Mouse (Mus musculus): Measurements from ENCODE around the gene Arfip1. TPM values are rescaled to one million over a fixed set of nuclear protein-coding genes. Genes with fewer than 3 reads are reported as not detected.
"Not testable (repeated sequence)": the region's sequence is repeated elsewhere in the genome, so short reads cannot be mapped to it uniquely, and the experiment has no call there.

Arfip1 gene
- polyA plus RNA-seq, 1 experiment from 2014 or later = 58.2 TPM

- no peak overlapping the region for H3K4me2 ChIP-seq
- no peaks in the 10 kb centered on the region for H3K36me3 ChIP-seq (ENCODE audit: insufficient read depth)
- no peaks in the 10 kb centered on the region for H3K4me1 ChIP-seq (ENCODE audit: insufficient read depth)
- WGBS = 68% methylated on average over 3 of the region's 3 CpGs
- ATAC-seq (ENCODE audit: insufficient read depth) = no peak
- no peak overlapping the region for H3K9ac ChIP-seq
- no peak overlapping the region for H3K27ac ChIP-seq (ENCODE audit: low read depth)
- no peaks in the 10 kb centered on the region for H3K27me3 ChIP-seq (ENCODE audit: insufficient read depth, low read length)
- TF ChIP-seq CTCF (IDR thresholded peaks at IDR 0.05; ENCODE audit: low read depth) = no peak
- no peak overlapping the region for H3K4me3 ChIP-seq (ENCODE audit: low read depth, low read length)
- no peak for DNase-seq
- H3K9me3 ChIP-seq (ENCODE audit: low read depth, low read length) = no peaks in the 10 kb centered on the region
Measured at GRCm38 (mm10) chr3:84570501-84570900, 11.9 kb downstream of the Arfip1 start.

GRCm38 (mm10) chr3:84569587-84569986 lies 12.8 kb downstream of the Arfip1 start:
- ATAC-seq (ENCODE audit: insufficient read depth) (no peak), DNase-seq (no peak)
- Histone ChIP-seq H3K4me2 (no peak overlapping the region), H3K36me3 (ENCODE audit: insufficient read depth) (no peaks in the 10 kb centered on the region), H3K9me3 (ENCODE audit: low read depth, low read length) (no peaks in the 10 kb centered on the region), H3K4me3 (ENCODE audit: low read depth, low read length) (no peak overlapping the region), H3K4me1 (ENCODE audit: insufficient read depth) (no peaks in the 10 kb centered on the region), H3K9ac (no peak overlapping the region), H3K27me3 (ENCODE audit: insufficient read depth, low read length) (no peaks in the 10 kb centered on the region), H3K27ac (ENCODE audit: low read depth) (no peak overlapping the region)
- no peak for TF ChIP-seq CTCF (IDR thresholded peaks at IDR 0.05; ENCODE audit: low read depth)
- WGBS = 71% methylated on average over 6 of the region's 6 CpGs

GRCm38 (mm10) chr3:84568540-84568939 lies 13.9 kb downstream of the Arfip1 start:
- H3K27ac ChIP-seq (ENCODE audit: low read depth) = no peak overlapping the region
- DNase-seq (no peak), ATAC-seq (ENCODE audit: insufficient read depth) (no peak)
- no peak overlapping the region for H3K9ac ChIP-seq
- no peaks in the 10 kb centered on the region for H3K27me3 ChIP-seq (ENCODE audit: insufficient read depth, low read length)
- no peaks in the 10 kb centered on the region for H3K36me3 ChIP-seq (ENCODE audit: insufficient read depth)
- 90% methylated on average over 6 of the region's 6 CpGs for WGBS
- no peak for TF ChIP-seq CTCF (IDR thresholded peaks at IDR 0.05; ENCODE audit: low read depth)
- H3K9me3 ChIP-seq (ENCODE audit: low read depth, low read length) = no peaks in the 10 kb centered on the region
- H3K4me3 ChIP-seq (ENCODE audit: low read depth, low read length) = no peak overlapping the region
- H3K4me1 ChIP-seq (ENCODE audit: insufficient read depth) = no peaks in the 10 kb centered on the region
- no peak overlapping the region for H3K4me2 ChIP-seq

- DNase-seq = no peak
- no peak overlapping the region for H3K4me2 ChIP-seq
- H3K27me3 ChIP-seq (ENCODE audit: insufficient read depth, low read length) = no peaks in the 10 kb centered on the region
- no peak overlapping the region for H3K4me3 ChIP-seq (ENCODE audit: low read depth, low read length)
- no peaks in the 10 kb centered on the region for H3K9me3 ChIP-seq (ENCODE audit: low read depth, low read length)
- WGBS = 78% methylated on average over 4 of the region's 4 CpGs
- no peaks in the 10 kb centered on the region for H3K4me1 ChIP-seq (ENCODE audit: insufficient read depth)
- TF ChIP-seq CTCF (IDR thresholded peaks at IDR 0.05; ENCODE audit: low read depth) = no peak
- ATAC-seq (ENCODE audit: insufficient read depth) = no peak
- H3K9ac ChIP-seq = no peak overlapping the region
- no peaks in the 10 kb centered on the region for H3K36me3 ChIP-seq (ENCODE audit: insufficient read depth)
- H3K27ac ChIP-seq (ENCODE audit: low read depth) = no peak overlapping the region
Measured at GRCm38 (mm10) chr3:84563415-84563814, 19.0 kb downstream of the Arfip1 start.

- not testable (repeated sequence) for H3K4me3 ChIP-seq (ENCODE audit: low read depth, low read length); H3K4me1 ChIP-seq (ENCODE audit: insufficient read depth); H3K27me3 ChIP-seq (ENCODE audit: insufficient read depth, low read length); H3K27ac ChIP-seq (ENCODE audit: low read depth); H3K9ac ChIP-seq; H3K36me3 ChIP-seq (ENCODE audit: insufficient read depth); ATAC-seq (ENCODE audit: insufficient read depth); DNase-seq; H3K4me2 ChIP-seq; H3K9me3 ChIP-seq (ENCODE audit: low read depth, low read length)
- WGBS = 100% methylated on average over 2 of the region's 2 CpGs
Measured at GRCm38 (mm10) chr3:84562911-84563310, 19.5 kb downstream of the Arfip1 start.

- no peak overlapping the region for H3K4me3 ChIP-seq (ENCODE audit: low read depth, low read length)
- no peaks in the 10 kb centered on the region for H3K27me3 ChIP-seq (ENCODE audit: insufficient read depth, low read length)
- no peaks in the 10 kb centered on the region for H3K9me3 ChIP-seq (ENCODE audit: low read depth, low read length)
- 84% methylated on average over 3 of the region's 3 CpGs for WGBS
- TF ChIP-seq CTCF (IDR thresholded peaks at IDR 0.05; ENCODE audit: low read depth) = no peak
- no peak overlapping the region for H3K9ac ChIP-seq
- no peak overlapping the region for H3K27ac ChIP-seq (ENCODE audit: low read depth)
- H3K4me1 ChIP-seq (ENCODE audit: insufficient read depth) = no peaks in the 10 kb centered on the region
- H3K36me3 ChIP-seq (ENCODE audit: insufficient read depth) = no peaks in the 10 kb centered on the region
- no peak for DNase-seq
- no peak for ATAC-seq (ENCODE audit: insufficient read depth)
- H3K4me2 ChIP-seq = no peak overlapping the region
Measured at GRCm38 (mm10) chr3:84558301-84558700, 24.1 kb downstream of the Arfip1 start.

DNA sequence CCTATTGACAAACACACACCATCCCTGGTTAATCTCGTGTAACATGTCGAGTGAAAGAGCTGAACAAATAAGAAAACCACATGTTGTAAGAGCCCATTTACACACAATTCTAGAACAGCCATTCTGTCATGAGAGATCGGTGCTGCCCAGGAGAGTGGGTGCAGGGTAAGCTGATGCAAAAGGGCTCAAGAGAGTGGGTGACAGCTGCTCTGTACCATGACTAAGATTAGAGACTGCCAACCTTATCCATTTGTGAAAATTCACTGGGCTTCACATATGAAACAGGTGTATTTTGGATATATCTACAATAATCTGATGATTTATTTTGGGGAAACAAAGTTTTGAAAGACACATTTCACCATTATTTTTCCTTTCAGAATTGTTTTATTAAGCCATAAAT lies 26.6 kb downstream of the Arfip1 start:
- no peak overlapping the region for H3K4me3 ChIP-seq (ENCODE audit: low read depth, low read length)
- DNase-seq (no peak), ATAC-seq (ENCODE audit: insufficient read depth) (no peak)
- H3K4me1 ChIP-seq (ENCODE audit: insufficient read depth) = no peaks in the 10 kb centered on the region
- no peaks in the 10 kb centered on the region for H3K27me3 ChIP-seq (ENCODE audit: insufficient read depth, low read length)
- H3K9ac ChIP-seq = no peak overlapping the region
- H3K36me3 ChIP-seq (ENCODE audit: insufficient read depth) = no peaks in the 10 kb centered on the region
- TF ChIP-seq CTCF (IDR thresholded peaks at IDR 0.05; ENCODE audit: low read depth) = no peak
- no peak overlapping the region for H3K4me2 ChIP-seq
- WGBS = 72% methylated on average over 3 of the region's 3 CpGs
- no peaks in the 10 kb centered on the region for H3K9me3 ChIP-seq (ENCODE audit: low read depth, low read length)
- no peak overlapping the region for H3K27ac ChIP-seq (ENCODE audit: low read depth)

- no peaks in the 10 kb centered on the region for H3K4me1 ChIP-seq (ENCODE audit: insufficient read depth)
- no peak overlapping the region for H3K4me2 ChIP-seq
- DNase-seq (peak; percentile 21), ATAC-seq (ENCODE audit: insufficient read depth) (no peak)
- no peak overlapping the region for H3K9ac ChIP-seq
- H3K4me3 ChIP-seq (ENCODE audit: low read depth, low read length) = no peak overlapping the region
- no peaks in the 10 kb centered on the region for H3K9me3 ChIP-seq (ENCODE audit: low read depth, low read length)
- no peak for TF ChIP-seq CTCF (IDR thresholded peaks at IDR 0.05; ENCODE audit: low read depth)
- no peak overlapping the region for H3K27ac ChIP-seq (ENCODE audit: low read depth)
- no peaks in the 10 kb centered on the region for H3K36me3 ChIP-seq (ENCODE audit: insufficient read depth)
- WGBS = 58% methylated on average over 8 of the region's 8 CpGs
- H3K27me3 ChIP-seq (ENCODE audit: insufficient read depth, low read length) = no peaks in the 10 kb centered on the region
Measured at GRCm38 (mm10) chr3:84547177-84547576, 35.2 kb downstream of the Arfip1 start.

All from lung, embryonic 14.5 days (tissue).